Mouse (Mus musculus): ENCODE results near the gene Cmtm6. TPM values are rescaled to one million over a fixed set of nuclear protein-coding genes. Genes with fewer than 3 reads are reported as not detected.

The Cmtm6 gene
- polyA plus RNA-seq, 1 experiment = 36.7 TPM

- whole genome bisulfite sequencing = 68% methylated on average over 16 of the region's 16 CpGs
- Histone ChIP-seq H3K4me3 (ENCODE audit: extremely low read depth, insufficient read depth, insufficient read length) (no peak overlapping the region), H3K4me1 (ENCODE audit: control insufficient read depth, insufficient read depth, insufficient read length) (peaks cover 10% of the 10 kb centered on the region), H3K27me3 (ENCODE audit: control insufficient read depth, insufficient read depth, low read length) (no peaks in the 10 kb centered on the region), H3K36me3 (ENCODE audit: control insufficient read depth, insufficient read depth, low read length) (no peaks in the 10 kb centered on the region), H3K27ac (ENCODE audit: insufficient read depth, low read length) (no peak overlapping the region)
- TF ChIP-seq POLR2A (IDR thresholded peaks at IDR 0.05; ENCODE audit: low read depth, low read length) = no peak
- TF ChIP-seq CTCF (IDR thresholded peaks at IDR 0.05; ENCODE audit: extremely low read depth, insufficient read depth, insufficient read length, insufficient replicate concordance) = no peak
- no peak for DNase-seq (ENCODE audit: low read depth in 1 of 2, low spot score in 2 of 2)
Measured at GRCm38 (mm10) chr9:114785432-114786125, 54.7 kb downstream of the Cmtm6 start.

GRCm38 (mm10) chr9:114787134-114787533 lies 56.2 kb downstream of the Cmtm6 start:
- TF ChIP-seq CTCF (IDR thresholded peaks at IDR 0.05; ENCODE audit: extremely low read depth, insufficient read depth, insufficient read length, insufficient replicate concordance) (no peak), POLR2A (IDR thresholded peaks at IDR 0.05; ENCODE audit: low read depth, low read length) (no peak)
- Histone ChIP-seq H3K27me3 (ENCODE audit: control insufficient read depth, insufficient read depth, low read length) (no peaks in the 10 kb centered on the region), H3K4me3 (ENCODE audit: extremely low read depth, insufficient read depth, insufficient read length) (no peak overlapping the region), H3K27ac (ENCODE audit: insufficient read depth, low read length) (peak overlapping the region; percentile 72; the same call in 1 of the 2 replicates), H3K4me1 (ENCODE audit: control insufficient read depth, insufficient read depth, insufficient read length) (peaks cover 10% of the 10 kb centered on the region), H3K36me3 (ENCODE audit: control insufficient read depth, insufficient read depth, low read length) (no peaks in the 10 kb centered on the region)
- DNase-seq (ENCODE audit: low read depth in 1 of 2, low spot score in 2 of 2) = no peak
- 84% methylated on average over 5 of the region's 5 CpGs for whole genome bisulfite sequencing

- peak overlapping the region; percentile 72 for H3K27ac ChIP-seq (ENCODE audit: insufficient read depth, low read length)
- H3K36me3 ChIP-seq (ENCODE audit: control insufficient read depth, insufficient read depth, low read length) = no peaks in the 10 kb centered on the region
- peak in 1 of 2 experiments; percentile 30 for DNase-seq (ENCODE audit: low read depth in 1 of 2, low spot score in 2 of 2)
- H3K27me3 ChIP-seq (ENCODE audit: control insufficient read depth, insufficient read depth, low read length) = no peaks in the 10 kb centered on the region
- H3K4me3 ChIP-seq (ENCODE audit: extremely low read depth, insufficient read depth, insufficient read length) = no peak overlapping the region
- 8% methylated on average over 7 of the region's 7 CpGs for WGBS
- TF ChIP-seq CTCF (IDR thresholded peaks at IDR 0.05; ENCODE audit: extremely low read depth, insufficient read depth, insufficient read length, insufficient replicate concordance) (no peak), POLR2A (IDR thresholded peaks at IDR 0.05; ENCODE audit: low read depth, low read length) (no peak)
- peaks cover 10% of the 10 kb centered on the region for H3K4me1 ChIP-seq (ENCODE audit: control insufficient read depth, insufficient read depth, insufficient read length)
Measured at GRCm38 (mm10) chr9:114787716-114788115, 56.8 kb downstream of the Cmtm6 start.

DNA sequence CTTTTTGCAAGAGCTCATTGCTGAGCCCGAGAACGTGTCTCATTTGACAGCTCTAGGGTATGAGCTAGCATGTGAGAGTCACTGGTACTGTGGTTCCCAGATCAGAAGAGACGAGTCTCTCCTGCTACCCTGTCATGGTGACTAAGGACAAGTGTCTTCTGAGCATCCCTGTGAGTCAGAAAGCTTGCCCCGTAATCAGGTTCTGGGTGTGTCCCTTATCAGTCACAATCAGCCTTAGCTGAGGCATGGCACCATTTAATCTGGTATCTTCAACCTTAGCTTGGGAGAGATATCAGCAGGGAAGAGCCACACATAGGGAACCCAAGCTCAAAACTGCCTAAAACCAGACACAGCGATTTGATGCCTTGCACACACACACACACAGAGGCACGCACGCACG lies 57.8 kb downstream of the Cmtm6 start:
- Histone ChIP-seq H3K27me3 (ENCODE audit: control insufficient read depth, insufficient read depth, low read length) (no peaks in the 10 kb centered on the region), H3K36me3 (ENCODE audit: control insufficient read depth, insufficient read depth, low read length) (no peaks in the 10 kb centered on the region), H3K4me1 (ENCODE audit: control insufficient read depth, insufficient read depth, insufficient read length) (peaks cover 10% of the 10 kb centered on the region), H3K4me3 (ENCODE audit: extremely low read depth, insufficient read depth, insufficient read length) (no peak overlapping the region), H3K27ac (ENCODE audit: insufficient read depth, low read length) (no peak overlapping the region)
- no peak for DNase-seq (ENCODE audit: low read depth in 1 of 2, low spot score in 2 of 2)
- 79% methylated on average over 8 of the region's 8 CpGs for WGBS
- TF ChIP-seq CTCF (IDR thresholded peaks at IDR 0.05; ENCODE audit: extremely low read depth, insufficient read depth, insufficient read length, insufficient replicate concordance) = no peak
- TF ChIP-seq POLR2A (IDR thresholded peaks at IDR 0.05; ENCODE audit: low read depth, low read length) = no peak

DNA sequence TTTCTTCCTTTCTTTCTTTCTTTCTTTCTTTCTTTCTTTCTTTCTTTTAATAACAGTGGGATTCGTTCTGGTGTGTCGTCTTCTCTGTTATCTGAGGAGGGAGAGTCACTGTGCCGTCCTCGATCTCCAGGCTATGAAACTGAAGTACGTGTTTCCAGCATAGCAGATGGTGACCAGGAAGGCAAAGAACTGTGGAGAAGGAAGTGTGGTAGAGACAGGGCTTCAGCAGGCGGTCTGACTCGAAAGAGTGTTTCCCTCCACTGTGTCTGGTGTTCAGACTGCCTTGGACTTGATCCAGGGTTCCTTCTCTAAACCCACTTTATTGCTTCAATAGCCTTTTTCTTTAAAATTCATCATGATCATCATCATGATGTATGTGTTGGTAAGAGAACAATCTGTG lies 58.6 kb downstream of the Cmtm6 start:
- TF ChIP-seq POLR2A (IDR thresholded peaks at IDR 0.05; ENCODE audit: low read depth, low read length) (no peak), CTCF (IDR thresholded peaks at IDR 0.05; ENCODE audit: extremely low read depth, insufficient read depth, insufficient read length, insufficient replicate concordance) (no peak)
- Histone ChIP-seq H3K36me3 (ENCODE audit: control insufficient read depth, insufficient read depth, low read length) (no peaks in the 10 kb centered on the region), H3K27me3 (ENCODE audit: control insufficient read depth, insufficient read depth, low read length) (no peaks in the 10 kb centered on the region), H3K4me3 (ENCODE audit: extremely low read depth, insufficient read depth, insufficient read length) (no peak overlapping the region), H3K4me1 (ENCODE audit: control insufficient read depth, insufficient read depth, insufficient read length) (peaks cover 14% of the 10 kb centered on the region), H3K27ac (ENCODE audit: insufficient read depth, low read length) (no peak overlapping the region)
- DNase-seq (ENCODE audit: low read depth in 1 of 2, low spot score in 2 of 2) = no peak
- 31% methylated on average over 7 of the region's 7 CpGs for WGBS

DNA sequence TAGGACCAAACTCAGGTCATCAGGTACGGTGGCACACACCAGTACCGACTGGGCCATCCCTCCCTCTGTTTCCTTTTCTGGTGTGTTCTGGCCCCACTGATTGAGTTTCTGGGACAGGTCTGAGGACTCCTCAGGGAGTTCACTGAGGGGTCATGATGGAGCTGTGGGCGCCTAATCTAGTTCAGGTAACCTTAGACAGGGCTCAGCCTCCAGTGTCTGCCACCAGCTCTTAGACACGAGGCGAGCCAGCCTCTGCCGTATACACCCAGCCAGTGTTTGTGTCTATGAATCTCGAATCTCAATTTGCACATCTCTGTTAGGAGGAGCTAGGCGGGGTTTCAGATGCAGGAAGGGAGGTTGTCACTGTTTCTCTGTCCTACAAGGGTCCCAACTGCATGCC lies 59.1 kb downstream of the Cmtm6 start:
- WGBS = 61% methylated on average over 8 of the region's 8 CpGs
- H3K36me3 ChIP-seq (ENCODE audit: control insufficient read depth, insufficient read depth, low read length) = no peaks in the 10 kb centered on the region
- no peak overlapping the region for H3K4me3 ChIP-seq (ENCODE audit: extremely low read depth, insufficient read depth, insufficient read length)
- TF ChIP-seq CTCF (IDR thresholded peaks at IDR 0.05; ENCODE audit: extremely low read depth, insufficient read depth, insufficient read length, insufficient replicate concordance) = no peak
- no peak for TF ChIP-seq POLR2A (IDR thresholded peaks at IDR 0.05; ENCODE audit: low read depth, low read length)
- peaks cover 17% of the 10 kb centered on the region for H3K4me1 ChIP-seq (ENCODE audit: control insufficient read depth, insufficient read depth, insufficient read length)
- no peak overlapping the region for H3K27ac ChIP-seq (ENCODE audit: insufficient read depth, low read length)
- DNase-seq (ENCODE audit: low read depth in 1 of 2, low spot score in 2 of 2) = no peak
- no peaks in the 10 kb centered on the region for H3K27me3 ChIP-seq (ENCODE audit: control insufficient read depth, insufficient read depth, low read length)

DNA sequence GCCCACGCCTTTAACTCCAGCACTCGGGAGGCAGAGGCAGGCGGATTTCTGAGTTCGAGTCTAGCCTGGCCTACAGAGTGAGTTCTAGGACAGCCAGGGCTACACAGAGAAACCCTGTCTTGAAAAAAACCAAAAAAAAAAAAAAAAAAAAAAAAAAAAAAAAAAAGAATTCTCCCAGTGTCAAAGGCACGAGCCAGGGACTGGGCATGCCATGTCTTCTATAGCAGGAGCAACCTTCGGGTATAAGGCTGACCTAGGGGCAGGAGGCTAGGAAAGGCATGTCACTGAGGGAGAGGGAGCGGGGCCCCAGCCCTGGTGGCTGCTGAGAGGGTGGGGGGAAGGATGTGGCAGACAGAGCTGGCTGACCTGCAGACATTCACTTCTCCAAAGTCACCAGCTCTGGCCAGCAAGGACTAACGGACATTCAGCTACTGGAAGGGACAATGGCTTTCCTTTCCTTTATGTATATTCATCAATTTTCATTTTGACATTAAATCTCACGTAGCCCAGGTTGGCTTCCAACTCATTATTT lies 62.9 kb downstream of the Cmtm6 start:
- Histone ChIP-seq H3K27ac (ENCODE audit: insufficient read depth, low read length) (no peak overlapping the region), H3K4me1 (ENCODE audit: control insufficient read depth, insufficient read depth, insufficient read length) (peaks cover 12% of the 10 kb centered on the region; the same call in 1 of the 2 replicates), H3K4me3 (ENCODE audit: extremely low read depth, insufficient read depth, insufficient read length) (no peak overlapping the region), H3K36me3 (ENCODE audit: control insufficient read depth, insufficient read depth, low read length) (no peaks in the 10 kb centered on the region), H3K27me3 (ENCODE audit: control insufficient read depth, insufficient read depth, low read length) (no peaks in the 10 kb centered on the region)
- WGBS = 51% methylated on average over 9 of the region's 9 CpGs
- no peak for TF ChIP-seq CTCF (IDR thresholded peaks at IDR 0.05; ENCODE audit: extremely low read depth, insufficient read depth, insufficient read length, insufficient replicate concordance)
- TF ChIP-seq POLR2A (IDR thresholded peaks at IDR 0.05; ENCODE audit: low read depth, low read length) = no peak
- DNase-seq (ENCODE audit: low read depth in 1 of 2, low spot score in 2 of 2) = no peak
